Mouse (Mus musculus) midbrain, postnatal 0 days (tissue): ENCODE measurements around the gene Camk2g. TPM values are rescaled to one million over a fixed set of nuclear protein-coding genes. Genes with fewer than 3 reads are reported as not detected.

ENCODE experiments used
- ATAC-seq: fragments of 200-750 bp; cut with Nextera tagmentation; 2 replicates; pipeline ENCODE4 v1.8.0; 2017; ENCODE audit warnings: moderate number of reproducible peaks, mild to moderate bottlenecking, moderate TSS enrichment, moderate library complexity; ENCODE audit not compliant: low FRiP score
- DNase-seq: peaks from one replicate; pipeline ENCODE4 v3.0.0-alpha.2; 2015; ENCODE audit warnings: low spot score
- H3K27ac ChIP-seq: fragments of 300-500 bp; sonication (generic); 2 replicates; pipeline ENCODE4 v1.5.1; 2014; ENCODE audit warnings: low read depth, mild to moderate bottlenecking, low read length, mixed read lengths
- H3K27me3 ChIP-seq: fragments of 300-500 bp; sonication (generic); 2 replicates; pipeline ENCODE4 v1.6.1; 2014; ENCODE audit warnings: low read length, control low read depth, mixed read lengths; ENCODE audit not compliant: insufficient read depth
- H3K36me3 ChIP-seq: fragments of 300-500 bp; sonication (generic); 2 replicates; pipeline ENCODE4 v1.6.1; 2014; ENCODE audit warnings: low read length, control low read depth, mixed read lengths; ENCODE audit not compliant: insufficient read depth
- H3K4me1 ChIP-seq: fragments of 300-500 bp; sonication (generic); 2 replicates; pipeline ENCODE4 v1.6.1; 2014; ENCODE audit warnings: mild to moderate bottlenecking, control low read depth, antibody characterized with exemption, low read length, mixed read lengths; ENCODE audit not compliant: insufficient read depth
- H3K4me2 ChIP-seq: fragments of 300-500 bp; sonication (generic); 2 replicates; pipeline ENCODE4 v1.6.1; 2014; ENCODE audit warnings: low read depth, mild to moderate bottlenecking, low read length, mixed read lengths; ENCODE audit not compliant: poor library complexity, severe bottlenecking
- H3K4me3 ChIP-seq: fragments of 300-500 bp; sonication (generic); 2 replicates; pipeline ENCODE4 v1.5.1; 2014; ENCODE audit warnings: low read depth, mild to moderate bottlenecking, low read length, moderate library complexity
- H3K9ac ChIP-seq: fragments of 300-500 bp; sonication (generic); replicated peaks from 2 replicates; pipeline ENCODE4 v1.6.1; 2014; ENCODE audit warnings: mild to moderate bottlenecking, low read length, moderate library complexity, mixed read lengths; ENCODE audit not compliant: poor library complexity, severe bottlenecking
- H3K9me3 ChIP-seq: fragments of 300-500 bp; sonication (generic); 2 replicates; pipeline ENCODE4 v1.6.1; 2016; ENCODE audit warnings: low read length, control low read depth
- CTCF ChIP-seq: IDR thresholded peaks from 2 replicates; pipeline ENCODE4 v1.5.1; 2016; ENCODE audit warnings: antibody characterized with exemption, mild to moderate bottlenecking
- WGBS: fragments of 180-500 bp; shearing (Covaris S2); extraction: QIAGEN DNeasy Blood & Tissue Kit; methylation state at CpG from one replicate; pipeline ENCODE4 v1.1.7; 2014; 5-methylcytosine and 5-hydroxymethylcytosine counted together
- polyA plus RNA-seq: library from polyadenylated mRNA; unstranded; fragments of >200 nt; fragmentation: Nextera tagmentation; extraction: Ambion mirVana; gene quantifications from 2 replicates; pipeline ENCODE4 v1.2.1, GENCODE M21; 2015
- total RNA-seq: library from RNA; depleted of rRNA; stranded (reverse); fragments of >200 nt; gene quantifications from 2 replicates; pipeline ENCODE4 v1.2.3, GENCODE M21; 2014; rRNA removed

Gene Camk2g
- total RNA-seq (239 and 267 TPM in 2 replicates), polyA plus RNA-seq (261 and 284 TPM in 2 replicates)

GRCm38 (mm10) chr14:20793758-20794531 lies at the start of gene Camk2g:
TSS of gene Camk2g (minus strand) at chr14:20794088.
- H3K9me3 ChIP-seq, result no peaks in the 10 kb centered on the region
- ATAC-seq, result peak; percentile 91
- under 1% methylated on average over 34 of the region's 76 CpGs for WGBS
- H3K4me3 ChIP-seq, result peak within 1 kb of the TSS; percentile 85
- no peaks in the 10 kb centered on the region for H3K27me3 ChIP-seq
- H3K4me2 ChIP-seq, result peak within 1 kb of the TSS; percentile 82
- peak within 1 kb of the TSS; percentile 97 for H3K9ac ChIP-seq
- H3K36me3 ChIP-seq, result peaks cover 10% of the 10 kb centered on the region
- DNase-seq, result peak; percentile 86
- H3K4me1 ChIP-seq, result peaks cover 9% of the 10 kb centered on the region; the same call in 1 of the 2 replicates
- peak within 1 kb of the TSS; percentile 77 for H3K27ac ChIP-seq
- peak; percentile 17; the same call in 1 of the 2 replicates for TF ChIP-seq CTCF

- no peak overlapping the region for H3K9ac ChIP-seq
- H3K4me3 ChIP-seq, result no peak overlapping the region
- H3K9me3 ChIP-seq, result no peaks in the 10 kb centered on the region
- H3K4me2 ChIP-seq, result no peak overlapping the region
- DNase-seq (no peak), ATAC-seq (no peak)
- no peak for TF ChIP-seq CTCF
- 80% methylated on average over 3 of the region's 3 CpGs for WGBS
- 0 out of 2 replicates have a peak, but pooled peaks cover 2% of the 10 kb centered on the region for H3K27me3 ChIP-seq
- H3K4me1 ChIP-seq, result no peaks in the 10 kb centered on the region
- H3K36me3 ChIP-seq, result no peaks in the 10 kb centered on the region
- no peak overlapping the region for H3K27ac ChIP-seq
Observed at GRCm38 (mm10) chr14:20842629-20843028, 48.7 kb upstream of the Camk2g start.

- Histone ChIP-seq H3K36me3 (no peaks in the 10 kb centered on the region), H3K4me1 (0 out of 2 replicates have a peak, but pooled peaks cover 3% of the 10 kb centered on the region), H3K4me2 (no peak overlapping the region), H3K27ac (no peak overlapping the region), H3K4me3 (no peak overlapping the region), H3K9ac (no peak overlapping the region), H3K27me3 (0 out of 2 replicates have a peak, but pooled peaks cover 5% of the 10 kb centered on the region), H3K9me3 (no peaks in the 10 kb centered on the region)
- 84% methylated on average over 2 of the region's 2 CpGs for WGBS
- ATAC-seq (no peak), DNase-seq (no peak)
- TF ChIP-seq CTCF, result no peak
Observed at GRCm38 (mm10) chr14:20841526-20841925, 47.6 kb upstream of the Camk2g start.

GRCm38 (mm10) chr14:20837681-20838080 lies 43.8 kb upstream of the Camk2g start:
- Histone ChIP-seq H3K4me2 (no peak overlapping the region), H3K4me1 (0 out of 2 replicates have a peak, but pooled peaks cover 3% of the 10 kb centered on the region), H3K36me3 (no peaks in the 10 kb centered on the region), H3K9ac (no peak overlapping the region), H3K9me3 (no peaks in the 10 kb centered on the region), H3K27me3 (0 out of 2 replicates have a peak, but pooled peaks cover 5% of the 10 kb centered on the region), H3K4me3 (no peak overlapping the region), H3K27ac (no peak overlapping the region)
- 69% methylated on average over 7 of the region's 7 CpGs for WGBS
- DNase-seq (no peak), ATAC-seq (no peak)
- no peak for TF ChIP-seq CTCF

GRCm38 (mm10) chr14:20836905-20837376 lies 43.1 kb upstream of the Camk2g start:
- TF ChIP-seq CTCF, result no peak
- Histone ChIP-seq H3K9me3 (no peaks in the 10 kb centered on the region), H3K4me1 (0 out of 2 replicates have a peak, but pooled peaks cover 3% of the 10 kb centered on the region), H3K4me3 (peak overlapping the region; percentile 45), H3K27me3 (0 out of 2 replicates have a peak, but pooled peaks cover 5% of the 10 kb centered on the region), H3K4me2 (peak overlapping the region; percentile 95), H3K27ac (no peak overlapping the region), H3K9ac (0 out of 2 replicates have a peak overlapping the region, but pooled peaks have one; percentile 24), H3K36me3 (no peaks in the 10 kb centered on the region)
- 8% methylated on average over 10 of the region's 10 CpGs for WGBS
- ATAC-seq (no peak), DNase-seq (peak; percentile 3)
